Mouse (Mus musculus) T-helper 1 cell (primary cell): ENCODE results near the gene Exoc4.

Experiments used
- in situ Hi-C: fragments of 300-600 bp; cut with MboI, MseI; formaldehyde crosslinking; loops from one replicate; pipeline ENCODE4 v1.15.1; 2025; ENCODE audit warnings: high pct_unique_total_duplicates

The Exoc4 gene

DNA sequence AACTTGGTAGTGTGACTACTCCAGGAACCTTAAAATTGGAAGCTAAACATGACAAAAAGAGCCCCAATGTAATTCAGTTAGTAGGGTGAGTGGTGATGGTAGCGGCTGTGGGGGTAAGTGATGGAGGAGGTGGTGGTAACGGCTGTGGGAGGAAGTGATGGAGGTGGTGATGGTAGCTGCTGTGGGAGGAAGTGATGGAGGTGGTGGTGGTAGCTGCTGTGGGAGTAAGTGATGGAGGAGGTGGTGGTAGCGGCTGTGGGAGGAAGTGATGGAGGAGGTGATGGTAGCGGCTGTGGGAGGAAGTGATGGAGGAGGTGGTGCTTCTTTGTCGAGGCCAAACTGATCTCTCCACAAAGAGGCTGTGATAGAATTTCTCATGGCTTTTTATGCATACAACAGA, 369.7 kb downstream of the Exoc4 start:
- in situ Hi-C loops, result no loop called here

- in situ Hi-C loops, result no loop called here
These were observed 371.8 kb downstream of the Exoc4 start for GRCm38 (mm10) chr6:33620701-33621100.

DNA sequence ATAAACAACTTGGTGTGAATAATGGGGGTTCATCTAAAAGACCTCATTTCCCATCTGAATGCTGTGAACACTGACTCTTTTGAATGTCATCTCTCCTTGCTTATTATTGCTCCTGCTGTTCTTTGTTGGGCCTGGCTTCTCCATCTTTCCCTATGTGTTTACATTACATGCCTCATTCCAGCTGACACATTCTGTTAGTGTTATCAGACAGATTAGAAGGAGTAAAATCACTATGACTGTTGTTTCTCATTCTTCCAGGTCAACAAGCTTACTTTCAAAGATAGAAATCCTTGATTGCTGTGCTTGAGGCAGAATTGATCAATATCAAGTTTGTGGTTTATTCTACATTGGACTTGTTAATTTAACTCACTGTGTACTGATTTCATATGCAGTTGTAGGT, 377.0 kb downstream of the Exoc4 start:
- in situ Hi-C loops, result no loop called here

- in situ Hi-C loops, result no loop called here
These were observed 382.2 kb downstream of the Exoc4 start for GRCm38 (mm10) chr6:33631133-33631532.

- in situ Hi-C loops, result no loop called here
These were observed 388.3 kb downstream of the Exoc4 start for GRCm38 (mm10) chr6:33637192-33637591.

- in situ Hi-C loops, result no loop called here
These were observed 433.1 kb downstream of the Exoc4 start for GRCm38 (mm10) chr6:33681778-33682640.

GRCm38 (mm10) chr6:33683533-33683932, 434.6 kb downstream of the Exoc4 start:
- in situ Hi-C loops, result no loop called here

DNA sequence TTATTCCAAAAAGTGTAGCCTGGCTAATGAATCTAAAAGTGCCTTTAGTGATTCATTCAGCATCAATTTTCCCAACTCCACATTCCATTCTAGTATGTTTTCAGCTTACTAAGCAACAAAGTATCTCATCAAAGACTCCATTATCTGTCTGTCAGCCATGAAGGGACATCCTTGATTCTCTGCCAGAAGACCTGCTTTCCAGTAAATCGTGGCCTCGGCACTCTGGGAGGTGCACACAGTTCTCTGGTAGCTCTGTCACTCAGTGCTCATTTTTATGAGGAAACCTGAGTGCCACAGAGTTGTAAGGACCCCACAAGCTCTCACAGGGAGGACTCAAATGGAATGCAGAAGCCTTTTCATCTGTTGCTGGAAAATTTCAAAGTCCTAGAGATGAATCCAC, 436.4 kb downstream of the Exoc4 start:
- in situ Hi-C loops, result no loop called here

DNA sequence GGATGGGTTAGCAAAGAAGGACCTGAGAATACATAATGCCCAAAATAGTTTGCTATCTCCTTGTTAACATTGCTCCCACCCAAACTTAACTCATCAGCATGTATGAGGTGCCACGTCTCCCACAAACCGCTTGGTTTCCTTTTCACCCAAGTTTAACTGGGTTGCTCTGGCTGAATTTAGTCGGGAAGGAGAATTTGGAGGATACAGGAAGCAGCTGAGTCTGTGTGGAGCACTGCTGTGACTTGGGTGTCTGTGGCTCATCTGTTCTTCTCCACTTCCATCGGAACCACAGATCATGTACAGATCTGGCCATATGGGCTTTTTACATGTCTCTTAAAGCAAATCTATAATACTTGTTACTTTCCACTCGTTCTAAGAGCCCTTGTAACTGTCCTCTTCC, 441.7 kb downstream of the Exoc4 start:
- in situ Hi-C loops, result no loop called here

DNA sequence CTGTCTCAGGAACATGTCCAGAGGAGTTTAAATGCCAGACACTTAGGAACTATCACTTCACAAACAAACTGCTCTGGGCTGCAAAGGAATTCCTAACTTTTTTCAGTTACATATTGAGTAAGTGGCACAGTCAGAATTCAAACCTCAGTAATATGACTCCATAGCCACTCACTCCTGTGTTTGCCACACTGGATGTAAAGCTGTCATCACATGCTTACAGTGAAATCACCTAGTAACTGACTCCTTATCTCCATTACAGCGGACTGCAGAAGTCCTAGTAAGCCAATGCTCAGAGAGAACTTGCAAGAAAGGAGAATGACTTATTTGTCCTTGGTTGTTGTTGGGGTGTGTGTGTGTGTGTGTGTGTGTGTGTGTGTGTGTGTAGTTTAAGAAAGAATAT, 448.1 kb downstream of the Exoc4 start:
- in situ Hi-C loops, result no loop called here

GRCm38 (mm10) chr6:33708907-33709306, 460.0 kb downstream of the Exoc4 start:
- in situ Hi-C loops, result no loop called here

DNA sequence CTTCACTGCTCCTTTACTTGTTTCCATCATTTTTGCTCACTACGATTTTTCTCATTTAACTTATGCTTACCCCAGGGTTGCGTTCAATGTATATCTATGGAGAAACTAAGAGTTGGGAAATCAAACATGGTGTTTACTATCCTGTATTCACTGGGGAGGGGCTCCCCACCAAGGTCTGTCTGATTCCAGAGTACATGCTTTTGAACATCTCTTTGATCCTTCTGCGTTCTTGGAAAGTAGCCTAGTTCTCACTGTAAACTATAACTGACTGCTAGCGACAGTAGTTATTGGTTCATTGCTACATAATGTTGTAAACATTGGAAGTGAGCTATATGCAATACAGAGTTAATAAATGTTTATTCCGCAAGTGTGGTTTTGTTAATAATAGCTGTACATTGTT, 460.5 kb downstream of the Exoc4 start:
- in situ Hi-C loops, result no loop called here

- in situ Hi-C loops, result no loop called here
These were observed 462.9 kb downstream of the Exoc4 start for GRCm38 (mm10) chr6:33711742-33712141.

DNA sequence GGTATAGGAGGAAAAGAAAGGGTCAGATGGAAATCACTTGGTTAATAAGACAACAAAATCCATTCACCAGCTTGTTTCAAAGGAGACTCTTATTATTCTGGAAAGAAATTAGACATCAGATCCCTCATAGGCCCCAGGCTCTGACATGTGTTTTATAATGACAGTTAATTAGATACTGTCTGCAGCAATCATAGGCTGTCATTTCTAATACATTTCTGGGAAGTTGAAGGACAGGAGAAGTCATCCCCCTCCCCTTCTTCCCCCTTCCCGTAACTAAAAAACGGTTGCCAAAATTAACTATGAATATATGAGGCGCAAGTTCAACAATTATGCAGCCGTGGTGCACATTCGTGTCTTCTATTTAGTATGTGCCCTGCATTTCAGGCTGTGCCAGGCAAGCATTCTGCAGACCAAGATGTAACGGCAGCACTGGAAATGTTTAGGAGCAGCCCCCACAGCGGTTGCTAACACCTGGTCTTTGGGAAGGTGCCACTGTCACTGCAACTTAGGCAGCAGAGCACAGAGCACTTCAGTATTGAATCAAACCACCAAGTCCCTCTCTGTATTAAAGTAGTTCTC, 463.7 kb downstream of the Exoc4 start:
- in situ Hi-C loops, result no loop called here

DNA sequence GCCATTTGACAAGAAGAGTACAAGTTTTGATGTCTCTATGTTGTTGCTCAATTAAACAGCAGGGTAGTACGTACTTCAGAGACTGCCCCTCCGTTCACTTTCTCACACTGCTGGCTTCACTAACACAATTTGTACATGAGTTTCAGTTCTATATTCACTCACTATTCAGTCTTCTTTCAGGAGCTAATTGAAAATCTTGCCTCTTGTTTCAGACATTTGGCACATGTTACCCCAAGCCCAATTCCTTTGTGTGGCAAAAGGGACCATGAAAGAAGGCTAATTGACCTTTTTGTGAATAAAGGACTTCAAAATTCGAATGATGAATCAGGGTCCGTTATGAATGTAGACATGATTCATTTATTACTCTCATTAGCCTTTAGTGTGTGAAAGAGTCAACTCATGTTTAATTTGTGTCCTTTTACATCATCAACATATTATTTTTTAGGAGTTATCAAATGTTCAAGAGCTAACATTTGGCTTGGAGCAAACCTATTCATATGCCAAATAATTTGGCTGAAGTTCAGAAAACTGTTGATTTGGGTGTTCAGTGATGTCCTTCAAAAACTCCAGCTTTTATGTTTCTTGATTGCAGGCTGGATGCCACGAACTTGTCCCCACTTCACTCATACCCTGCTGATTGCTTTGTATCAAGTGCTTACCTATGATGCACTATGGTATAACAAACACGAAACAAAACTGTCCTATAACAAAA, 467.5 kb downstream of the Exoc4 start:
- in situ Hi-C loops, result no loop called here

GRCm38 (mm10) chr6:33721166-33721565, 472.3 kb downstream of the Exoc4 start:
- in situ Hi-C loops, result no loop called here

GRCm38 (mm10) chr6:33722811-33723210, 473.9 kb downstream of the Exoc4 start:
- in situ Hi-C loops, result no loop called here

DNA sequence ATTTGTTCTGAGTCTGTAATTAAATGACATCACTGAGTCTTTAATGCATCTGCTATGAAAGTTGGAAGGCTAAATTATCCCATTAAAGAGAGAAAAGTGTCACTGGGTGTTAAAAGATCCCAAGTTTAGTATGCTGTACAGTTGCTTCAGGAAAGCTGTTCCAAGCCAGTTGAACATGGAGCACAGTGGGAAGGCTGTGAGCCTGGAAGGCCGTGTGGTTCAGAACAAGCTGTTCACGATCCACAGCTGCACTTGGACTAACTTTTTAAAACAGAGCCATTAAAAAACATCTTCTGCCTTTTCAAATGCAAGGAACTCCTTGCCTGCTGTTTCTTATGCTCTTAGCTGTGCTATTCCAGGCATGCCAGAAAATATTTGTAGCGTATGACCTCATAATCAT, 475.7 kb downstream of the Exoc4 start:
- in situ Hi-C loops, result no loop called here

DNA sequence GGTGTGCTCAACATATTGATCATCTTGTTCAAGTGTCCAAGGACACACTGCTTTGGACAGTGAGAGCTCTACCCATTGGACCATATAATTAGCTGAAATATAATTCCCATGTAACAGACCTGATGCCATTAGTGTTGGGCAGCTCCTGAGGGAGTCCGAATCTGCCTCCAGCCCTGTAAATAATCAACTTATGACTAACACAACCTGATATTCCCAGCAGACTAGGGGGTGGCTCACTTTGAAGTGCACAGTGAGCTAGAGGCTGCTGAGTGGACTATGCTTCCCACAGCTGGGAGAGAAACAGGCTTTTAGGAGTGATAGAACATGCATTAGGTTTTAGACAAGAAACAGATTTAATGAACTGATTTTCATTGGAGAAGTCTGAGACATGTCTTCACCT, 478.4 kb downstream of the Exoc4 start:
- in situ Hi-C loops, result no loop called here

DNA sequence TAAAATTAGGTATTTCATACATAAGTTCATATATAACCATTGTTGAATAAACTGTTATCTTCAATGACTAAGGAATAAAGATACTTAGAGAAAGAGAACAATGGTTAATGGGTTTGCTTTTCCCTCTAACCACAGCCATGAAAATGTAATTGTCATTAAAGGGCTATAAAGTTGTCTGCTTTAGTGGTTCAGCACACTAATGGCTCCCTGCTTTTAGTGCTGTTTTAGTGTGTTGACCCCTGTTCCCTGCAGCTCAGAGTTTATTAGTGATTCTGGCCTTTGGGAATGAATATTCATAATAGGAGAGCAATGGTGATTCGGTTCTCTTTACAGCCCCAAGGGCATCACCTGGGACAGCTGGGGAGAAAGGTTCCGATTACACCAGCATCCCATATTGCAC, 483.3 kb downstream of the Exoc4 start:
- in situ Hi-C loops, result no loop called here

DNA sequence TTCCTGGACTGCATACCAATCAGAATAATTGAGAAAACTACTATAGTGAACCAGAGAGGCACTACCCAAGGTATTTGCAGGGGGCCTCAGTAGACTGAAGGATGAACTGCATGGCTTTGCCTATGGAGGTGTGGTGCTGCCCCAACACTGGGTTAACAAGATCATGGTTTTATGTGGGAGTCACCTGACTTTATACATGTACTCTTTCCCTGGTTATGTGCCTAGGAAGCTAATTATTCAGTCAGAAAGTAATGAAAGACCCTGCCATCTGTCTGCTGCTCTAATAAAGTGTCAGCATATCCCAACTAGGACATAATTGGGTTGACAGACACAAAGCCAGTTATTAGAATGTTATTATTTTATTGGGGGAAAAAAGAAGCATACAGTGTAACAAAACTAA, 484.7 kb downstream of the Exoc4 start:
- in situ Hi-C loops, result no loop called here

GRCm38 (mm10) chr6:33734032-33734431, 485.1 kb downstream of the Exoc4 start:
- in situ Hi-C loops, result no loop called here

- in situ Hi-C loops, result no loop called here
These were observed 490.0 kb downstream of the Exoc4 start for GRCm38 (mm10) chr6:33738857-33739291.
